Mouse (Mus musculus) layer of hippocampus, adult 8-10 months (tissue): ENCODE measurements around the gene Prdx1. TPM values are rescaled to one million over a fixed set of nuclear protein-coding genes. Genes with fewer than 3 reads are reported as not detected.

Experiments
- DNase-seq, 2 experiments: peaks; one replicate each; pipeline ENCODE4 v3.0.0; 2022; ENCODE audit warnings: low spot score in 2 of 2
- total RNA-seq, 4 experiments: library from RNA; stranded (reverse); gene quantifications; 2 replicates each; pipeline ENCODE4 v1.2.4; 2022

Gene Prdx1
- total RNA-seq, 4 experiments from 2014 or later: 181 to 205 (median 195) TPM

- no peak for DNase-seq
Observed at GRCm38 (mm10) chr4:116727401-116727800, 42.1 kb downstream of the Prdx1 start.

GRCm38 (mm10) chr4:116729532-116729931, 44.2 kb downstream of the Prdx1 start:
- no peak for DNase-seq

GRCm38 (mm10) chr4:116731077-116731476, 45.7 kb downstream of the Prdx1 start:
- no peak for DNase-seq

- DNase-seq: no peak
Observed at GRCm38 (mm10) chr4:116732355-116732754, 47.0 kb downstream of the Prdx1 start.

- no peak for DNase-seq
Observed at GRCm38 (mm10) chr4:116734996-116735395, 49.7 kb downstream of the Prdx1 start.

- no peak for DNase-seq
Observed at GRCm38 (mm10) chr4:116738972-116739751, 53.8 kb downstream of the Prdx1 start.

GRCm38 (mm10) chr4:116749750-116750149, 64.4 kb downstream of the Prdx1 start:
- no peak for DNase-seq

Other genes with a start within 250 kb of the Prdx1 start
- 100 to 1,000 TPM in 2 of 4 experiments, 10 to 100 TPM in 2; 80.6 to 106 (median 96.1) TPM for gene Mast2, start 221.4 kb upstream of the Prdx1 start, total RNA-seq
- 10 to 100 TPM; 18.1 to 19.8 (median 19.0) TPM for gene Ipp, start 178.0 kb upstream of the Prdx1 start, total RNA-seq
- gene Tmem69, start 129.6 kb upstream of the Prdx1 start, total RNA-seq: 10 to 100 TPM; 10.1 to 15.6 (median 14.4) TPM
- gene Gpbp1l1, start 127.9 kb upstream of the Prdx1 start, total RNA-seq: 10 to 100 TPM; 44.5 to 56.0 (median 50.0) TPM
- 1 to 10 TPM; 4.7 to 7.1 (median 5.7) TPM for gene Ccdc17, start 88.9 kb upstream of the Prdx1 start, total RNA-seq
- gene Nasp, start 57.6 kb upstream of the Prdx1 start, total RNA-seq: 10 to 100 TPM; 21.4 to 36.0 (median 28.5) TPM
- gene Akr1a1, start 33.9 kb upstream of the Prdx1 start, total RNA-seq: 100 to 1,000 TPM; 403 to 423 (median 409) TPM
- 10 to 100 TPM; 15.4 to 20.4 (median 17.5) TPM for gene Mmachc, start 22.9 kb downstream of the Prdx1 start, total RNA-seq
- gene Ccdc163, start 23.0 kb downstream of the Prdx1 start, total RNA-seq: 1 to 10 TPM; 4.9 to 8.9 (median 6.2) TPM
- 1 to 10 TPM; 4.1 to 5.9 (median 4.7) TPM for gene Tesk2, start 35.4 kb downstream of the Prdx1 start, total RNA-seq
- 10 to 100 TPM; 11.3 to 16.1 (median 14.0) TPM for gene Toe1, start 122.1 kb downstream of the Prdx1 start, total RNA-seq
- gene Mutyh, start 122.2 kb downstream of the Prdx1 start, total RNA-seq: 1 to 10 TPM; 2.0 to 4.9 (median 2.9) TPM
- gene Hpdl, start 136.2 kb downstream of the Prdx1 start, total RNA-seq: 1 to 10 TPM; 3.1 to 5.5 (median 5.2) TPM
- gene Zswim5, start 191.8 kb downstream of the Prdx1 start, total RNA-seq: 10 to 100 TPM; 14.5 to 17.4 (median 16.1) TPM